22 mouse cellular contexts compared by ENCODE assay signal in genomic region chr11:20205538-20205937, GRCm38 (mm10). TPM values are rescaled to one million over a fixed set of nuclear protein-coding genes. Genes with fewer than 3 reads are reported as not detected.
DNase-seq lines count a peak whose midpoint lies in the region; ATAC-seq and TF ChIP-seq lines count a peak whose summit lies in the region.
"Had no signal": no experiment of that assay in that cellular context is flagged by ENCODE, and none has a peak within 500 bp of the region (broad histone marks: within the 10 kb centered on the region; RNA-seq: fewer than 3 reads in every experiment).

No protein-coding gene starts in this region.

- no peaks in the 10 kb centered on the region for H3K36me3 ChIP-seq in intestine, embryonic 15.5 days
- H3K36me3 ChIP-seq in intestine, embryonic 16.5 days (ENCODE audit: control insufficient read depth, insufficient read depth, low read length) = no peaks in the 10 kb centered on the region
- H3K36me3 ChIP-seq in stomach, embryonic 15.5 days = no peaks in the 10 kb centered on the region
- H3K36me3 ChIP-seq in stomach, postnatal 0 days (ENCODE audit: control insufficient read depth, insufficient read depth, low read length) = no peaks in the 10 kb centered on the region
- H3K36me3 ChIP-seq: embryonic facial prominence, embryonic 13.5 days; hindbrain, embryonic 13.5 days; midbrain, embryonic 13.5 days; neural tube, embryonic 12.5 days had no signal

- 54% methylated on average over 4 of the region's 4 CpGs for WGBS in intestine, embryonic 15.5 days
- WGBS in intestine, embryonic 16.5 days = 49% methylated on average over 4 of the region's 4 CpGs
- 53% methylated on average over 4 of the region's 4 CpGs for WGBS in stomach, embryonic 15.5 days
- 32% methylated on average over 4 of the region's 4 CpGs for WGBS in stomach, postnatal 0 days

- H3K9ac ChIP-seq in intestine, embryonic 15.5 days = no peak overlapping the region
- no peak overlapping the region for H3K9ac ChIP-seq in intestine, embryonic 16.5 days (ENCODE audit: low read depth, low read length)
- H3K9ac ChIP-seq in stomach, embryonic 15.5 days = no peak overlapping the region
- no peak overlapping the region for H3K9ac ChIP-seq in stomach, postnatal 0 days (ENCODE audit: low read length)
- H3K9ac ChIP-seq: embryonic facial prominence, embryonic 13.5 days; hindbrain, embryonic 13.5 days; midbrain, embryonic 13.5 days; neural tube, embryonic 12.5 days had no signal

- no peaks in the 10 kb centered on the region for H3K9me3 ChIP-seq in intestine, embryonic 15.5 days
- no peaks in the 10 kb centered on the region for H3K9me3 ChIP-seq in intestine, embryonic 16.5 days (ENCODE audit: control insufficient read depth, low read length)
- no peaks in the 10 kb centered on the region for H3K9me3 ChIP-seq in stomach, embryonic 15.5 days
- H3K9me3 ChIP-seq in stomach, postnatal 0 days (ENCODE audit: control insufficient read depth, low read length) = no peaks in the 10 kb centered on the region
- H3K9me3 ChIP-seq: embryonic facial prominence, embryonic 13.5 days; hindbrain, embryonic 13.5 days; midbrain, embryonic 13.5 days; neural tube, embryonic 12.5 days had no signal

- peak overlapping the region; percentile 30 for H3K4me2 ChIP-seq in intestine, embryonic 15.5 days (replicated peaks)
- no peak overlapping the region for H3K4me2 ChIP-seq in intestine, embryonic 16.5 days (ENCODE audit: low read depth, low read length)
- H3K4me2 ChIP-seq in stomach, embryonic 15.5 days = 0 out of 2 replicates have a peak overlapping the region, but pooled peaks have one; percentile 6
- H3K4me2 ChIP-seq in stomach, postnatal 0 days (replicated peaks; ENCODE audit: low read depth) = no peak overlapping the region
- H3K4me2 ChIP-seq: embryonic facial prominence, embryonic 13.5 days; hindbrain, embryonic 13.5 days; midbrain, embryonic 13.5 days; neural tube, embryonic 12.5 days had no signal

- H3K4me1 ChIP-seq in intestine, embryonic 15.5 days (replicated peaks) = peaks cover 17% of the 10 kb centered on the region
- peaks cover 38% of the 10 kb centered on the region for H3K4me1 ChIP-seq in intestine, embryonic 16.5 days (ENCODE audit: control insufficient read depth, insufficient read depth, low read length)
- peaks cover 27% of the 10 kb centered on the region; the same call in 1 of the 2 replicates for H3K4me1 ChIP-seq in stomach, embryonic 15.5 days
- peaks cover 10% of the 10 kb centered on the region for H3K4me1 ChIP-seq in stomach, postnatal 0 days (replicated peaks; ENCODE audit: control insufficient read depth, insufficient read depth)

- no peaks in the 10 kb centered on the region for H3K27me3 ChIP-seq in intestine, embryonic 15.5 days (replicated peaks)
- H3K27me3 ChIP-seq in intestine, embryonic 16.5 days (replicated peaks; ENCODE audit: control insufficient read depth, insufficient read depth, low read length) = no peaks in the 10 kb centered on the region
- H3K27me3 ChIP-seq in stomach, embryonic 15.5 days (replicated peaks) = no peaks in the 10 kb centered on the region
- H3K27me3 ChIP-seq in stomach, postnatal 0 days (ENCODE audit: control insufficient read depth, insufficient read depth, low read length) = no peaks in the 10 kb centered on the region
- H3K27me3 ChIP-seq: CH12.LX; embryonic facial prominence, embryonic 13.5 days; hindbrain, embryonic 13.5 days; midbrain, embryonic 13.5 days; neural tube, embryonic 12.5 days had no signal

- no peak for TF ChIP-seq CTCF in gastrocnemius, adult 2 months (IDR thresholded peaks at IDR 0.05)
- no peak for TF ChIP-seq CTCF in stomach, postnatal 0 days (IDR thresholded peaks at IDR 0.05; ENCODE audit: low read depth)

- intact Hi-C loops in gastrocnemius, adult 2 months (cut with DNase I) = loop anchor here (10.0 kb wide), 2 partner anchors 221 to 339 kb away; partner anchors contain the start of gene Sertad2

- TF ChIP-seq EP300 in stomach, postnatal 0 days (optimal IDR thresholded peaks at IDR 0.05) = no peak

- peak overlapping the region; percentile 41 for H3K4me3 ChIP-seq in gastrocnemius, adult 2 months
- H3K4me3 ChIP-seq in intestine, embryonic 15.5 days (replicated peaks) = no peak overlapping the region
- H3K4me3 ChIP-seq in intestine, embryonic 16.5 days (ENCODE audit: low read length) = no peak overlapping the region
- no peak overlapping the region for H3K4me3 ChIP-seq in stomach, embryonic 15.5 days (replicated peaks)
- no peak overlapping the region for H3K4me3 ChIP-seq in stomach, postnatal 0 days (ENCODE audit: low read depth, low read length)
- H3K4me3 ChIP-seq: embryonic facial prominence, embryonic 13.5 days; hindbrain, embryonic 13.5 days; midbrain, embryonic 13.5 days; neural tube, embryonic 12.5 days had no signal

- no peak for ATAC-seq in intestine, embryonic 15.5 days
- ATAC-seq in intestine, embryonic 16.5 days = no peak
- no peak for ATAC-seq in stomach, embryonic 15.5 days (ENCODE audit: insufficient read depth, low FRiP score, low read depth)
- no peak for ATAC-seq in stomach, postnatal 0 days (ENCODE audit: low FRiP score, low TSS enrichment)
- ATAC-seq: forebrain, embryonic 14.5 days; midbrain, embryonic 13.5 days had no signal

- DNase-seq in gastrocnemius, adult 2 months = no peak
- no peak for DNase-seq in gastrocnemius, adult 18-20 months (ENCODE audit: low spot score)
- no peak for DNase-seq in stomach, postnatal 0 days (ENCODE audit: low spot score)
- no peak for DNase-seq in testis, postnatal 14 days (ENCODE audit: low spot score)
- DNase-seq: cerebellum, adult 9-11 months; gastrocnemius, postnatal 36 days; heart, postnatal 10 days; layer of hippocampus, postnatal 36 days; right cerebral cortex, postnatal 4 days; thymus, adult 18-20 months; thymus, postnatal 4 days had no signal

- H3K27ac ChIP-seq in gastrocnemius, adult 2 months = peak overlapping the region; percentile 99
- H3K27ac ChIP-seq in intestine, embryonic 15.5 days = peak overlapping the region; percentile 11; the same call in 1 of the 2 replicates
- no peak overlapping the region for H3K27ac ChIP-seq in intestine, embryonic 16.5 days (ENCODE audit: low read length)
- no peak overlapping the region for H3K27ac ChIP-seq in stomach, embryonic 15.5 days
- no peak overlapping the region for H3K27ac ChIP-seq in stomach, postnatal 0 days (replicated peaks)
- H3K27ac ChIP-seq: hindbrain, embryonic 13.5 days; kidney, postnatal 0 days; macrophage; midbrain, embryonic 13.5 days; neural tube, embryonic 12.5 days had no signal

RNA-seq across cellular contexts. Expression of gene Rab1a, which starts 4.3 kb away (rescaled TPM):
- total RNA-seq in gastrocnemius, adult 2 months (2021) = 10 to 100 TPM; 88.6 to 95.4 TPM
- 10 to 100 TPM; 80.0 to 89.6 TPM for total RNA-seq in gastrocnemius, adult 18-20 months (2021)
- 329 and 363 TPM in 2 replicates for polyA plus RNA-seq in intestine, embryonic 15.5 days (2015; fragmentation: Nextera tagmentation; extraction: Ambion mirVana)
- polyA plus RNA-seq in intestine, embryonic 16.5 days (2015; fragmentation: Nextera tagmentation; extraction: Ambion mirVana) = 368 and 403 TPM in 2 replicates
- 306 and 312 TPM in 2 replicates for polyA plus RNA-seq in stomach, embryonic 15.5 days (2015; fragmentation: Nextera tagmentation; extraction: Ambion mirVana)
- 287 and 295 TPM in 2 replicates for polyA plus RNA-seq in stomach, postnatal 0 days (2015; fragmentation: Nextera tagmentation; extraction: Ambion mirVana)

RNA-seq across cellular contexts. Expression of gene Cep68, which starts 43.7 kb away (rescaled TPM):
- total RNA-seq in gastrocnemius, adult 2 months (2021) = 10 to 100 TPM; 30.8 to 36.1 TPM
- 10 to 100 TPM; 30.8 to 31.7 TPM for total RNA-seq in gastrocnemius, adult 18-20 months (2021)
- polyA plus RNA-seq in intestine, embryonic 15.5 days (2015; fragmentation: Nextera tagmentation; extraction: Ambion mirVana) = 22.4 and 24.5 TPM in 2 replicates
- polyA plus RNA-seq in intestine, embryonic 16.5 days (2015; fragmentation: Nextera tagmentation; extraction: Ambion mirVana) = 20.4 and 20.8 TPM in 2 replicates
- 24.3 and 26.6 TPM in 2 replicates for polyA plus RNA-seq in stomach, embryonic 15.5 days (2015; fragmentation: Nextera tagmentation; extraction: Ambion mirVana)
- 8.4 and 8.6 TPM in 2 replicates for polyA plus RNA-seq in stomach, postnatal 0 days (2015; fragmentation: Nextera tagmentation; extraction: Ambion mirVana)

Comparison
In these comparisons a context has a peak if more than half of its experiments do, and no peak if none do; other contexts are left out.
1. H3K27ac ChIP-seq: peak in gastrocnemius, adult 2 months (single experiment) and intestine, embryonic 15.5 days (single experiment); none in intestine, embryonic 16.5 days (single experiment), stomach, embryonic 15.5 days (single experiment) and stomach, postnatal 0 days (single experiment).
2. H3K4me2 ChIP-seq: peak in intestine, embryonic 15.5 days (single experiment) and stomach, embryonic 15.5 days (single experiment); none in intestine, embryonic 16.5 days (single experiment) and stomach, postnatal 0 days (single experiment).